Mouse (Mus musculus) liver, adult 10 weeks (tissue): Measurements from ENCODE around the gene Gm3696. TPM values are rescaled to one million over a fixed set of nuclear protein-coding genes. Genes with fewer than 3 reads are reported as not detected.

Source experiments
- polyA plus RNA-seq: library from polyadenylated mRNA; stranded (reverse); fragments of 350-450 nt; fragmentation: Illumina TruSeq; extraction: RNeasy Lipid Tissue Mini Kit (QIAGEN cat#74804); gene quantifications from one replicate; pipeline ENCODE4 v1.2.3, GENCODE M21; 2014; ENCODE audit warnings: low read depth, low replicate concordance

Gm3696 gene
- polyA plus RNA-seq, result not detected

DNA sequence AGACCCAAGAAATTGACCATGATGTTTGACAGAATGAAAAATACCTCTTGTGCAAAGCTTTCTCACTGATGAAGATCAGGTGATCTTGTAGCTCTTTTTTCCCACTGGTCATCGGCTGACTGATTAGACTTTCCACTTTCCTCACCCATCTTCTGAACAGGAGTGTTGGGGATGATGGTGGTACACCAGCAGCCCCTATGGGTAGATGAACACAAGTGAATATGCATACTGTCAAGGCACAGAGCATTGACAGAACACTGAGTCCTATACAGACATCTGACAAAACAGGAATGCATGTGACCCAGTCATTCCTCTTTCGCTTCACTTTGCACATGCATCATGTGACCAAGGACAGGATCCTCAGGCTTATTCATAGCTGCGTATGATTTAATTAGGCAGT lies at the start of gene Gm3696:
Gene Gm3696 (minus strand): TSS at position 101 of the 400 bp plus-strand sequence.

DNA sequence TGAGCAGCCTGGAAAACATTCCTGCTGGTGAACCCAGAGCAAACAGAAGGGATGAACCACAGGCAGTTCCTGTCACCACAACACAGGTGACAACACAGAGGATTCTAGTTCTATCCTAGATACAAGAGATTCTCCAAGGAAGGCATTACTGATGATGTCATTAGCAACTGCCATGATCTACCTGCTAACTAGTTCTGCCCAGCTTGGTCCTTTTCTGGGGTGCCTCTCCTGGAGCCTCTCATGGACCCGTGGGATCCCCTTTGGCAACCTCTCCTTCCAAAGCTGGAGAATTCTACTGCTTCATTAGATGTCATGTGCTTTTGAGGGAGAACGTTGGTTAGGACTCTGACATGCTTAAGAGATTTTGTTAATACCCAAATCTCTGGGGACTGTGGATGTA lies 24.9 kb upstream of the Gm3696 start, which contains the start of gene Gm6676:
Gene Gm6676 (minus strand): TSS at position 101 of the 400 bp plus-strand sequence.

DNA sequence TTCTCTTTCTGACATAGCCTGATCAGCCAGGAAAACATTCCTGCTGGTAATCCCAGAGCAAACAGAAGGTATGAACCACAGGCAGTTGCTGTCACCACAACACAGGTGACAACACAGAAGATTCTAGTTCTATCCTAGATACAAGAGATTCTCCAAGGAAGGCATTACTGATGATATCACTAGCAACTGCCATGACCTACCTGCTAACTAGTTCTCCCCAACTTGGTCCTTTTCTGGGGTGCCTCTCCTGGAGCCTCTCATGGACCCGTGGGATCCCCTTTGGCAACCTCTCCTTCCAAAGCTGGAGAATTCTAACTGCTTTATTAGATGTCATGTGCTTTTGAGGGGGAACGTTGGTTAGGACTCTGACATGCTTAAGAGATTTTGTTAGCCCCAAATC lies 55.6 kb downstream of the Gm3696 start, which contains the start of gene Gm3685:
Gene Gm3685 (minus strand): TSS at position 101 of the 400 bp plus-strand sequence.

Other genes starting within 250 kb of the Gm3696 start
- not detected for gene Gm3667, start 210.7 kb downstream of the Gm3696 start, polyA plus RNA-seq
- gene Gm6356, start 126.8 kb downstream of the Gm3696 start, polyA plus RNA-seq, result not detected
- not detected for gene Gm10406, start 73.2 kb downstream of the Gm3696 start, polyA plus RNA-seq
- gene Gm3685, start 55.7 kb downstream of the Gm3696 start, polyA plus RNA-seq, result not detected
- not detected for gene Gm6676, start 24.8 kb upstream of the Gm3696 start, polyA plus RNA-seq
- gene Gm3512, start 73.9 kb upstream of the Gm3696 start, polyA plus RNA-seq, result not detected
- gene Gm16434, start 93.9 kb upstream of the Gm3696 start, polyA plus RNA-seq, result not detected
- gene Gm3727, start 164.1 kb upstream of the Gm3696 start, polyA plus RNA-seq, result not detected
- gene Gm3739, start 214.4 kb upstream of the Gm3696 start, polyA plus RNA-seq, result not detected
- gene Gm5797, start 231.8 kb upstream of the Gm3696 start, polyA plus RNA-seq, result not detected